Mouse (Mus musculus) T-helper 2 cell (primary cell): ENCODE results near the gene Mak.
"Not testable (repeated sequence)": the region's sequence is repeated elsewhere in the genome, so short reads cannot be mapped to it uniquely, and the experiment has no call there.

Experiments used
- in situ Hi-C: fragments of 300-600 bp; cut with MboI, MseI; formaldehyde crosslinking; loops from one replicate; pipeline ENCODE4 v1.15.1; 2025; ENCODE audit warnings: high pct_unique_total_duplicates

Mak gene

DNA sequence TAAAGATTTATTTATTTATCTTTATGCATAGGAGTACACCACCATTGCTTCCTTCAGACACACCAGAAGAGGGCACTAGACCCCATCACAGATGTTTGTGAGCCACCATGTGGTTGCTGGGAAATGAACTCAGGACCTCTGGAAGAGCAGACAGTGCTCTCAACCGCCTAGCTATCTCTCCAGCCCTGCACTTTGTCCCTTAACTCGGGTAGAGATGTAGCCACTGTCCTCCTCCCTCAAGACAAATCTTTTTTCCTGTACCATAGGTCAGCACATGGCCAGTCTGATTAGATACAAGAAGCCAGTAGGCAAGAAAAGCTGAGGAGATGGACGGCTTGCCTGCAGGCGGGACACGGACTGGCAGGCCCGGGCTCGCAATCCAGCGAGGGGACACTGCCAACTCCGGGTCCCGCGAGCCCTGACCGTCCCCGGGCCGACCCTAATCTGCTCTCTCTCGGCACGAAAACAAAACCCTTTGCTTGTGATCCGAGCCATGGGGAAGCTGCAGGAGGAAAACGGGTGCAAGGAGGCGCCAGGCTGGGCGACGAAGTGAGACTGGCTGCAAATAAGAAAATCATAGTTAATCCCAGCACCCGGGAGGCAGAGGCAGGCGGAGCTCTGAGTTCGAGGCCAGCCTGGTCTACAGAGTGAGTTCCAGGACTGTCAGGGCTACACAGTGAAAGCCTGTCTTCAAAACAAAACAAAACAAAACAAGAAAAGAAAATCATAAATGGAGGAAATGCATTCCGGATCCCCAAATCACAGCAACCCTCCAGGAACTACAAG, 79.2 kb downstream of the Mak start:
- in situ Hi-C loops: no loop called here

DNA sequence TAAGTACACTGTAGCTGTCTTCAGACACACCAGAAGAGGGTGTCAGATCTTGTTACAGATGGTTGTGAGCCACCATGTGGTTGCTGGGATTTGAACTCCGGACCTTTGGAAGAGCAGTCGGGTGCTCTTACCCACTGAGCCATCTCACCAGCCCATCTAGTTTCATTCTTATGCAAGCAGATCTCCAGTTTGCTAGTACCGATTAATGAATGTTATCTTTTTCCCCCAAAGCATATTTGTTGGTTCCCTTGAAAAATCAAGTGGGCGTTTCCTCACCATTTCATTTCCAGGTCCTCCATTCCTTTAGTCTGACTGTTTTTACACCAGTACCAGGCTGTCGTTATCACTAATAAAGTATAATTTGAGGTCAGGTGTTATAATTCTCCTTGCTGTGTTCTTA, 81.0 kb downstream of the Mak start:
- in situ Hi-C loops: loop anchor here (5.0 kb wide), 1 partner anchor 249 kb away; the partner anchor contains the start of gene Smim13

DNA sequence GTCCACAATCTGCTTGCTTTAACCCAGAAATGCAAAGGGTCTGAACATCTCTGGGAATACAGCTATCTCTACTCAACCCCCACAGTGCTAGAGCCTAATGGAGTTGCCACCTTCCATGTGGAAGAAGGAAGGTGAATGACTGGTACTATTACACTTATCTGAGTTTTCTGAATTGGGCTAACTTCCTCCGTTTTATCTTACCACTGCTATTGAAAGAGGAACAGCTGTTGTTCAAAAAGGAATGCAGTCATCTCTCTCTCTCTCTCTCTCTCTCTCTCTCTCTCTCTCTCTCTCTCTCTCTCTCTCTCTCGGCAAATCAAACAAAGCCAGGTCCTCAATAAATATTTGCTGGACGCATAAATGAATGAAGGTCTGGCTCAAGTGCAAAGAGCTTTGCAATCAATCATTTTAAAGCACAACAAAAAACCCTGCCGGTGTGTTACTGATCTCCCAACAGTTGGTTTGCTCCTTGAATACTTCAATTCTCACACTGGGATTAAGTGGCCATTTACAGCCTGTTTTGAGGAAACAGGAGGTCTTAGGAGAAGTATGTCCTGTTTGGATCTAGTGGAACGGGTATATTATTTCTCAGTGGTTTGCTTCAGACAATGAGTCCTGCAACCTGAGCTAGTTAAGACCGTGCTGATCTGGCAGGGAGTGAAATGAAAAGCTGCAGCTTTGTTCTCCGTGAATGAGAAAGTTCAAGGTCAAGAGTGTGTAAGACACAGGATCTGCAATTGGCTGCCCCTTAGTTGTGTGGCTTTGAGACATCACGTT, 84.8 kb downstream of the Mak start:
- in situ Hi-C loops: loop anchor here (5.0 kb wide), 1 partner anchor 253 kb away; the partner anchor contains the start of gene Smim13

DNA sequence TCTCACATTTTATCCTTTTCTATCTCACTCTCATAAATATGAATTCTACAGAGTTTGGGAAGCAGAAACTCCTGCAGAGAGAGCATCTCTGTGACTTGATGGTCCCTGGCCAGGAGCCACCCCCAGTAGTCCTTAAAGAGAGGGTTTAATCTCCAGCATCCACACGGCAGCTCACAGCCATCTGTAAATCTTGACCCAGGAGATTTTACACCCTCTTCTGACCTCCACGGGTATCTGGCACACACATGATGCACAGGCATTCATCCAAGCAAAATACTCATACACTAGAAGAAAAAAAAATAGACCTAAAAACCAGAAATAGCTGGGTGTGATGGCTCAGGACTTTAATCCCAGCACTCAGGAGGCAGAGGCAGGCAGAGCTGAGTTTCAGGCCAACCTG, 91.1 kb downstream of the Mak start:
- in situ Hi-C loops: no loop called here

DNA sequence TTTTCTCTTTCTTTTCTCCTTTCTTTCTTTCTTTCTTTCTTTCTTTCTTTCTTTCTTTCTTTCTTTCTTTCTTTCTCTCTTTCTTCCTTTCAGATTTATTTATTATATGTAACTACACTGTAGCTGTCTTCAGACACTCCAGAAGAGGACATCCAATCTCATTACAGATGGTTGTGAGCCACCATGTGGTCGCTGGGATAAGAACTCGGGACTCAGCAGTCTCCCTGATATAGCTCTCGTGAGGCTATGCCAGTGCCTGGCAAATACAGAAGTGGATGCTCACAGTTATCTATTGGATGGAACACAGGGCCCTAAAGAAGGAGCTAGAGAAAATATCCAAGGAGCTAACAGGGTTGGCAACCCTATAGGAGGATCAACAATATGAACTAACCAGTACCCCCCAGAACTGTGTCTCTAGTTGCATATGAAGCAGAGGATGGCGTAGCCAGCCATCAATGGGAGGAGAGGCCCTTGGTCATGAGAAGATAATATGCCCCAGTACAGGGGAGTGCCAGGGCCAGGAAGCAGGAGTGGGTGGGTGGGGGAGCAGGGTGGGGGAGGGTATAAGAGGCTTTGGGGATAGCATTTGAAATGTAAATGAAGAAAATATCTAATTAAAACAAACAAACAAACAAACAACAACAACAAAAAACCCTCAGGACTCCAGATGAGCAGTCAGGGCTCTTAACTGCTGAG, 91.8 kb downstream of the Mak start:
- in situ Hi-C loops: not testable (repeated sequence)

DNA sequence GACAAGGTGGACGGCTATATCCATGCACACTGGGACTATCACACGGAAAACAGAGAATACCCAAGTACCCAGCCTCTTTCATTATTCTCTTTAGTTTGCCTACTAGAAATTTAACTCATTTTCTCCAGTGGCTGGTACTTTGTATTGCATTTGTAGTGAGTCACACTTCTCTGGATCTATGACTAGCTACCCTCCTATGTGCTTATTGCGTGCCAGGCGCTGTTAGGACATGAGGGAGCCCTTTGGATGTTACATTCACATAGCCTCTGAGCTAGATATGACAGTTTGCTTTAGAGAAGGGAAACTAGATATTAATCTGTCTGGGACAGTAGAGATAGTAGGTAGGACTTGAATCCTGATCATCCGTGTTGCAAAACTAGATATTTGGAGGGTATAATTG, 93.4 kb downstream of the Mak start:
- in situ Hi-C loops: no loop called here

DNA sequence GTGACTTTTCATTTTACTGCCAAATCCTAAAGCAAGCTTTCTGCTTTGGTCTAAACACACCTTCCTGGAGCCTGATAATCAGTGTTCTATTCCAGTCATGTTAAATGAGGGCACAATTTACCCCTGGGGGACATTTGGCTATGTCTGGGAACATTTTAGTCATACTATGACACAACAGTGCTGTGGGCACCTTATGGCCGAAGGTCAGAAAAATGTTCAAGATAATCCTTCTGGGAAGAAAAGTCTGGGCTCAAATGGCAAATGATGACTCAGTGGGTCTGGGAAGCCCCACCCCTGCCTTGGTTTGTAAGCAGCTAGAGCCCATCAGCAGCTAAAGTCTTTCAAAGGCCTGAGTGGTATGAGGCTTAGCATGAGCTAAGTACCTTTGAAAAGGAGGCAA, 96.7 kb downstream of the Mak start:
- in situ Hi-C loops: no loop called here

DNA sequence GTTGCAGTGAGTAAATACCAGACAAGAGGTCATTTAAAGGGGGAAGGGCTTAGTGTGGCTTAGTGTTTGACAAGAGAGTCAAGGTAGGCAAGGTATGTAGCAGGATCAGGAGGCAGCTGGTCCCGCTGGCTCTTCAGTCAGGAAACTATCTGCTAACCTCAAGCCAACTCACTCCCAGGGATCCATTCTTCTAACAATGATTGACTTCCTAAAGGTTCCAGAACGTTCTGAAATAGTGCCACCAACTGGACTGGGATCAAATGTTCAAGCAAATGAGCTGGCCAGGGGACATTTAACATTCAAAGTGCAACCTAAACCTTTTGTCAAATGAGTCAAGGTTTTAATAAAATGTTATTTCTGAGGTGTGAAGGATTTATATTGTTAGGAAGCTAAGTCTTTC, 100.2 kb downstream of the Mak start:
- in situ Hi-C loops: no loop called here

DNA sequence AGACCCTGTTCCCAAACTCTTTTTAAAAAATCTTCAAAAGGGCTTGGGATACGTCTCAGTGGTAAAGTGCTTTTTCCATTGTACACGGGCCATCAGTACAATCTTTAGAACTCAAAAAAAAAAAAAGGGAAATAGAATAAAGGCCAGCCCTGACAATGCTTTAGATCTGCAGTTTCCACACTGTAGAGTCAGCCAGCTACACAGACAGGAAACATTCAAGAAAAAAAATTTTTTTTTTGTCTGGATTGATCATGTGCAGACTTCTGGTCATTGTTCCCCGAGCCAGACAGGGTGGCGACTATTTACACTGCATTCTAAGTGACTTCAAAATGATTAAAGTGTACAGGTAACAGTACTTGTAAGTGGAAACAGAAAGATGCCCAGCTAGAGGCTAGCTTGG, 100.9 kb downstream of the Mak start:
- in situ Hi-C loops: no loop called here

DNA sequence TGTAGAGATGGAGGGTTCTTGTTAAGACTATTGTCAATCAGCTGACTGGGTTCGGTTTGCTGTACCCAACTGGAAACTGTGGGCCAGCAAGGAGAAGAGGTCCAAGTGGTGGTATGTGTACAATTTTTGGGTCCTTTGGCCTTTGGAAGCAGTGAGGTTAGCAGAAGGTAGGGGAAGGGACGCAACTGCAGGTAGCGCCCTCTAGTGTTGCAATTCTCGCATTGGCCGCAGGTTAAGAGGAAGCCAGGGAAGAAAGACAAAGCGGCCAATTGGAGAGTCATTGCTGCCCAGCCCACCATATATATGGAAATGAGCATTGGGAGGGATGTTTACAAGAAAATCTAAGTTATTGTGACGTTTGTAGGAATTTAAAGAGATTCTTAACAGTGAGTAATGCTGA, 101.9 kb downstream of the Mak start:
- in situ Hi-C loops: no loop called here
